Mouse (Mus musculus): ENCODE data around the gene Dlx4.

Gene Dlx4

GRCm38 (mm10) chr11:95142980-95143575 is 3.0 kb downstream of the Dlx4 start:
- in situ Hi-C loops (cut with MboI) = no loop called here

- in situ Hi-C loops (cut with MboI) = no loop called here
Measured at GRCm38 (mm10) chr11:95142258-95142657, 3.8 kb downstream of the Dlx4 start.

DNA sequence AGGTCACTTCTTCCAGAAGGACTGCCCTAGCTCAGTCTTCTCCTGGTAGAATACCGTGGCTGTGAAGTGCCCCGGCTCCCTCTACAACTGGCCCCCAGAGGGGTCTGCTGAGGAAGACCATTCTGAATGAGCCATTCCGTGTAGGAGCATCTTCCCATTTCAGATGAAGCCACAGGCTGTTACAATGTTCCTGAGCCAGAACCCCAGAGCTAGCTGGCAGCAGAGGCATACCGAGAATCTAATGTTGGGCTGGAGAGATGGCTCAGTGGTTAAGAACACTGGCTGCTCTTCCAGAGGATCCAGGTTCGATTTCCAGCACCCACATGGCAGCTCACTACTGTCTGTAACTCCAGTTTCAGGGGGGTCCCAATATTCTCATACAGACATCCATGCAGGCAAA is 6.2 kb downstream of the Dlx4 start:
- in situ Hi-C loops (cut with MboI) = no loop called here

DNA sequence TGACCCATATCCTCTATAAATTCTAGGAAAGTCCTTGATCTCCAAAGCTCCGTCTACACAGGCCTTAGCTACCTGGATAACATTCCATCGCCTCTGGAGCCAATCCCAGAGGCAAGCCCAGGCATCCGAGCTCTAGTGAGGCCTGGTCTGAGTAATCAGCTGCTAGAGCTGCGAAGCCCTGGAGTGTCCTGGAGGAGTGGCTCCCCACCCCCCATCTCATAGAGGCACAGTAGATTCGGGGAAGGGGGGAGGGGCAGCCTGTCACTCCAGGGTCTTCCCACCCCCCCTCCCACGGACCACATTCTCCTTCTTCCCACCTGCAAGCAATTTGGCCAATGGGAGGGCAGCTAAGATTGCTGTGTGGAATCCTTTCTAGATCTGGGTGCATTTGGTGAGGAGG is 8.8 kb downstream of the Dlx4 start:
- in situ Hi-C loops (cut with MboI) = no loop called here

- in situ Hi-C loops (cut with MboI) = no loop called here
Measured at GRCm38 (mm10) chr11:95133321-95133720, 12.7 kb downstream of the Dlx4 start.

- in situ Hi-C loops (cut with MboI) = no loop called here
Measured at GRCm38 (mm10) chr11:95130668-95131252, 15.3 kb downstream of the Dlx4 start.

DNA sequence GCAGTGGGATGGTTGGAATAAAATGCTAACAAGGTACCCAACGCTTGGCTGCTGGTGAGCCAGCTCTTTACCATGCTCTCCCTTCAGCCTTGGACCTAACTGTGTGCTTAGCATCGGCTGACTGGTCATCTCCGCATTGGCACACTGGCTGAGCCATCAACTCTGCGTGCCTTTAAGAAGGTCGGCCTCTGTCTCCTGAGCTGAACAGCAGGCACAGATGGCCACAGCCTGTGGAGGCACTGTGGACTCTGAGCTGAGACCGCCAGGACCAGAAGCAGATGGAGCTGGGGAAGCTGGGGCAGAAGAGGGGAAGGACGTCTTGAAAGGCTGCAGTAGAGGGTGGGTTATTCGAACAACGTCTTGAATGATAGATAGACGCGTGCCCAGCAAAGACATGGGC is 17.7 kb downstream of the Dlx4 start:
- in situ Hi-C loops (cut with MboI) = loop anchor here (10.0 kb wide), 1 partner anchor 106 kb away; no protein-coding TSS in a partner anchor

GRCm38 (mm10) chr11:95126272-95127245 is 19.5 kb downstream of the Dlx4 start:
- in situ Hi-C loops (cut with MboI) = loop anchor here (10.0 kb wide), 1 partner anchor 108 kb away; no protein-coding TSS in a partner anchor

DNA sequence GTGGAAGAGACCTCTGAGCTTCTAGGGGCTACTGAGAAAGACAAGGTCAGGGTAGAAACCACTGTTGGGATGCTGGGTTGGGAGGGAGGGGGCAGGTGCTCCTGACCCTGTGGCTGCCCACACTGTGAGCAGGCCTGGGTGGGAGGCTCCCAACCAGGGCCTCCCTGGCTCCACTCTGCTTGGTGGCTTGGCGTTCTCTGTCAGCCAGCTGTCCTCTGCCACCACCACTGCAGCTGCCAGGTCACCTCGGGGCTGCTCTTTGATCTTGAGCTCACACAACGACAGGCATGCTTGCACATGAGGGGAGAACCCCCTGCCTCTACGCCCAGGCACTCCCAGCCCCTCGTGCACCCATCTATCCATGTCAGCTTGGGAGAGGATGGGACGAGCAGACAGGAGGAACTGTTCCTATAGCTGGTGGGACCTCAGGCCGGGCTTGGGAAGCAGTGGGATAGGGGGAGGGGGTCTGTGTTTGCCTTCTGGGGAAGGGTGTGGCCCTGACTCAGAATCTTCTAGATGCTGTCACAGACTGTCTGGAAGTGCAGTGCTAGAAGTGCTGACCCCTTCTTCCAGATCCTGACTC is 20.6 kb downstream of the Dlx4 start:
- in situ Hi-C loops (cut with MboI) = loop anchor here (10.0 kb wide), 1 partner anchor 109 kb away; no protein-coding TSS in a partner anchor

DNA sequence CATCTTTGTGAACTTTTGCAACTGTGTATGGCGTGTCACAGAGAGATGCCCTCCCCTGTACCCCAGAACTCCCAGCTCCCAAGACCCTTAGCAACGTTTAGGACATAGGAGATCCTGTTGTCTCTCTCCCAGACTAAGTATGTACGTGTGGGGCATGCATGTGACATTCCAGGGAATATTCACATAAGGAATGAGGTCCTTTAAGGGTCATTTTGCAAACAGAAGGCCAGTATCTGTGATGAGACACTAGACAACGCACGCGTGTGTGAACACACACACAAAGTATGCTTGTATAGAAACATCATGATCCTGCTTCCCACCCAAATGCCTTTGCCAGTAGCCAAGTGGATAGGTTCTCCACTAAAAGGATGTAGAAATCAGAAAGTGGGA is 24.0 kb downstream of the Dlx4 start:
- in situ Hi-C loops (cut with MboI) = loop anchor here (10.0 to 25.0 kb wide), 2 partner anchors 113 to 390 kb away; partner anchors contain the start of gene Nxph3

DNA sequence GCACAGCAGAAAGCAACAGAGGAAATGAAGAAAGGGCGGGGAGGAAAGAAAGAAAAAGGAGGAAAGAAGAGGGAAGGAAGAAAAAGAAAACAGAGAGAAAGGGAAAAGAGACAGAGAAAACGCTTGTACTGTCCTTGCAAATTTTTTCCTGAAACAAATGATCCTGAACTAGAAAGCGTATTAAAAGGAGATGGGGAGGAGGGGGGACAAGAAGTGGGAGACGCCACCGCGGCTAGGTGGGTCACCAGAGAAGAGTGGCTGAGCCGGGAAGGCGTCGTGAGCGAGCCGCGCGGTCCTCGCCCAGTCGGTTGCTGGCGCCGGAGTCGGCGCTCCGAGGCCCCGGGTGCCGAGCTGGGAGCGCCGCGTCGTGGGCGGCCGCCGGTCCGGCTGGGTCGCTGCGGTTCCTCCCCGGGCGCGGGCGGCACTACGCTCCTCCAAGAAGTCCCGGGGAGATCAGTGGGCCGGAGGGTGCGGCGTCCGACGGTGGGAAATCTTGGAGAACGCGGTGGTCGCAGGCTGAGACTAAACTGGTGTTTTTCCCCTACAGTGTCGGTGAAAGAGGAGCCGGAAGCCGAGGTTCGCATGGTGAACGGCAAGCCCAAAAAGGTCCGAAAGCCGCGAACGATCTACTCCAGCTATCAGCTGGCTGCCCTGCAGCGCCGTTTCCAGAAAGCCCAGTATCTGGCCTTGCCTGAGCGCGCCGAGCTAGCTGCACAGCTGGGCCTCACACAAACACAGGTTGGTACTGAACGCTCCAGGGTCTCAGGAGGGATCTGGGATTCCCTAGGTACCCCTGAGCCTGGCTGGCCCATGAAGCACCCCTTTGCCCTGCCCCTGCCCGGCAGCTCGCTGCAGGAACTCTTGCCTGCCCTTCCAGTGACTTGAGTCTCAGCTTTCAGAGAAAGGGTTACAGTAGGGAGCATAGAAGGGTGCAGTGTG is 24.6 kb downstream of the Dlx4 start:
- in situ Hi-C loops (cut with MboI) = loop anchor here (10.0 to 25.0 kb wide), 2 partner anchors 113 to 391 kb away; partner anchors contain the start of gene Nxph3

- in situ Hi-C loops (cut with MboI) = loop anchor here (10.0 to 25.0 kb wide), 2 partner anchors 114 to 392 kb away; partner anchors contain the start of gene Nxph3
Measured at GRCm38 (mm10) chr11:95120633-95121020, 25.4 kb downstream of the Dlx4 start.

DNA sequence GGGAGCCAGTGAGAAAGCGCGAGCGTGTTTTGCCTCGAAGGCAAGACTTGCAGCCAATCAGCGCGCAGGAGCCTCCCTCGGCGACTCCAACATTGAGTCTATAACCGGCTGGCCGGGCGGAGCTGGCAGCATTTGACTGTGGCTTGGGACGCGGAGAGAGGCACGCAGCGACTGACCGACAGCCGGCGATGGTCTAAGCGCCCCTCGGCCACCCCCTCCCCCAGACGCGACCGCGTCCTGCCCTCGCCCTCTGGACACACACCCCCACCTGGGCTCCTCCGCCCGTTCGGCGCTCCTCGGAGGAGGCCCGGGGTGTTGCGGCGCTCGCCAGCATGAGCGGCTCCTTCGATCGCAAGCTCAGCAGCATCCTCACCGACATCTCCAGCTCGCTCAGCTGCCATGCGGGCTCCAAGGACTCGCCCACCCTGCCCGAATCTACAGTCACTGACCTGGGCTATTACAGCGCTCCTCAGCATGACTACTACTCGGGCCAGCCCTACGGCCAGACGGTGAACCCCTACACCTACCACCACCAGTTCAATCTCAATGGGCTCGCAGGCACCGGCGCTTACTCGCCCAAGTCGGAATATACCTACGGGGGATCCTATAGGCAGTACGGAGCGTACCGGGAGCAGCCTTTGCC is 26.0 kb downstream of the Dlx4 start, which contains the start of gene Dlx3:
Gene Dlx3, plus strand, starts transcription at position 130 of the 643 bp plus-strand sequence.
- in situ Hi-C loops (cut with MboI) = loop anchor here (10.0 to 25.0 kb wide), 2 partner anchors 115 to 392 kb away; partner anchors contain the start of gene Nxph3

GRCm38 (mm10) chr11:95118505-95118904 is 27.6 kb downstream of the Dlx4 start:
- in situ Hi-C loops (cut with MboI) = loop anchor here (25.0 kb wide), 1 partner anchor 394 kb away; the partner anchor contains the start of gene Nxph3

- in situ Hi-C loops (cut with MboI) = loop anchor here (25.0 kb wide), 1 partner anchor 395 kb away; the partner anchor contains the start of gene Nxph3
Measured at GRCm38 (mm10) chr11:95117030-95117429, 29.0 kb downstream of the Dlx4 start.

DNA sequence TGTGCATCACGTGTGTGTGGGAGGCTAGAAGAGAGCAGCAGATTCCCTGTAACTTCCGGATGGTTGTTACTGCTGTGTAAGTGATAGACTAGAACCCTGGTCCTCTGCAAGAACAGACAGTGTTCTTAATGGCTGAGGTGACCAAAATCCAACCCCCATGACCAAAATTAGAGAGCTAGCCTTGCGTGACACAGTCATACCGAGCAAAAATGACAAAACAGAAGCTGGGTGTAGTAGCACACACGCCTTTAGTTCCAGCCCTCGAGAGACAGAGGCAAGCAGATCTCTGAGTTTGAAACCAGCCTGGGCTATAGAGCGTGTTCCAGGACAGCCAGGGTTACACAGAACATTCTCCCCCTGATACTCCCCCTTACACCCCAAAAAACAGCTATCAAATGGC is 36.0 kb downstream of the Dlx4 start:
- in situ Hi-C loops (cut with MboI) = loop anchor here (25.0 kb wide), 1 partner anchor 402 kb away; the partner anchor contains the start of gene Nxph3

DNA sequence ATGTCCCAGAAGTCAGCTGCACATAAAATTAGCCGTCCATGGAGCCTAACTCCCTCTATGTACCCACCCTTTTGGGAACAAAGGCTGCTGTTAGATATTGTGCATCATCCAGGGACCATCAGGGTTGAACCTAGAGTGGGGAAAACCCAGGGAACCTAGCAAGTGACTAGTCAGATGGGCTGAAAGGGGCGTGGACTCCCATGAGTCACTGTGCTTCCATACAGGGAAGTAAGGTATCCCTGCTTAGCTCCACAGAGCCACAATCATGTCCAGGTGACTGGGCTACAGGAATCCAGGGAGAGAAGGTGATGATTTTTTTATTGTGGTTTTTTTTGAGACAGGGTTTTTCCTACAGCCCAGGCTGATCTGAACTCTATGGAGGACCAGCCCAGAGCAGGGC is 37.1 kb downstream of the Dlx4 start:
- in situ Hi-C loops (cut with MboI) = loop anchor here (25.0 kb wide), 1 partner anchor 403 kb away; the partner anchor contains the start of gene Nxph3

GRCm38 (mm10) chr11:95106440-95107236 is 39.4 kb downstream of the Dlx4 start:
- in situ Hi-C loops (cut with MboI) = loop anchor here (25.0 kb wide), 1 partner anchor 406 kb away; the partner anchor contains the start of gene Nxph3
